Mouse (Mus musculus) NIH3T3 (cell line): Measurements from ENCODE around the gene Pde1c.
"Not testable (repeated sequence)": the region's sequence is repeated elsewhere in the genome, so short reads cannot be mapped to it uniquely, and the experiment has no call there.

ENCODE experiments used
- DNase-seq: peaks from one replicate; pipeline ENCODE4 v3.0.0-alpha.2; 2012; ENCODE audit warnings: low read depth

Pde1c gene

DNA sequence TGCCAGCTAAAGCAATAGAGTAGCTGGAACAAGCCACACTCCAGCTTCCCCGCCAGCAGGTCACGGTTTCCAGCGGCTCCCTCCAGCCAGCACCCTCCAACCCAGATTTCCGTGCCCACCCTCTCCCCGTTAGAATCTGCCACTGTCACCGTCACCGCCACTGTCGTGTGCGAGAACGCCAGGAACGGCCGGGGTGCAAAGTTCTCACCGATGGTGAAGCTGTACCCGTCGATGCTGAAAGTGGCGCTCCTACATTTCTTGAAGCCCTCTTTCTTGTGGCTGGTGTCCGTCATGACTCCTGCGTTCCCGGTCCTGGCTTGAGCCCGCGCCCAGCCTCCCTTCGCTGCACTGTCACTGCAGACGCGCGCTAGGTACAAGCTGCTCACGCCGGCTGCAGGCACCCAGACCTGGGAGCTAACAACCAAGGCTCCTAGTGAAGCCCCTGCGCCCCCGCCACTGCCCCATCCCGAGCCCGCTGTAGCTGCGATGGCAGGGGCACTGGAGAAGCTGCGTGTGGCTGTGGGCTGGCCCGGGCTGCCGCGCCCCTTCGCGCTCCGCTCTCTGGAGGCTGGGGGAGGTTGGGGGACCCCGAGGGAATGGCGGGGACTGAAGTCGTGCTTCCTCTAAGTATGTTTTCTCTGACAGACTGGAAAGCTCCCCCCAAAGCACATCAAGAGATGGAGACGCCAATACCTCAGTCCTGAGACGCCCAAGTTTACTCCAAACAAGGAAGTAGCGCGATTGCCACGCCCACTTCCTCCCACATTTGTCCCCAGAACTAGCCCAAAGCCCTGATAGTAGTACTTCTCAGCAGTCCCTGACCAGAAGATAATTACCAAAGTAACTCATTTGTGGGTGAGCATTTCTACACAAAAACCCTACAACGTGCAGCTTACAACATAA, at the start of gene Pde1c:
Pde1c (minus strand) TSS at position 634 of the 903 bp plus-strand sequence.
- no peak for DNase-seq

DNA sequence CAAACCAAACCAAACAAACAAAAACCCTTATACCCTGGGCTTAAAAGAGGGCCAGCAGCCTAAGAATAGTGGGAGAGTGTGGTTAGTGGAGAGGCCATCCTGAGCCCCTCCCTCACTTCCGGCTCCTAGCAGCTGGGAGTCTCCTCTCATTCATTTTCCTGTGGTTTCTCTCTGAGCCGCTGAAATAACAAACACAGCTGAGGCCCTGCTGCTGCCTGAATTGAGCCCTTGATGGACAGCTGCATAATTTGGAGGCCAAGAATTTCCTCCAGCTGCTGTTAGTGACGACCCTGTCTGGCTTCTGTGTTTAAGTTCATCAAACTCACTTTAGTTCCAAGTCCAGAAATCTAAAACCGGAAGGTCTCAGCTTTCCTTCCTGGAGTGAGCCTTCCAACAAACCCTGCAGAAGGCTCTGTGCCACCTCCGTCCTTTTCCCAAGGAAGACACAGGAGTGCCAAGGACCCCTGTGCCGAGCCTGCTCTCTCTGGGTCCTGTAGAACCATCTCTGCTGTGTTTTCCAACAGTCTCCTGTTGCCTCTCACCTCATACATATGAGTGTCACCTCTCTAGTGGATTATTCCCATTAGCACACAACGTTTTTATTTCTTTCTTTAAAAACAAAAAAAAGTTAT, 48.2 kb upstream of the Pde1c start:
- DNase-seq = peak; percentile 5

DNA sequence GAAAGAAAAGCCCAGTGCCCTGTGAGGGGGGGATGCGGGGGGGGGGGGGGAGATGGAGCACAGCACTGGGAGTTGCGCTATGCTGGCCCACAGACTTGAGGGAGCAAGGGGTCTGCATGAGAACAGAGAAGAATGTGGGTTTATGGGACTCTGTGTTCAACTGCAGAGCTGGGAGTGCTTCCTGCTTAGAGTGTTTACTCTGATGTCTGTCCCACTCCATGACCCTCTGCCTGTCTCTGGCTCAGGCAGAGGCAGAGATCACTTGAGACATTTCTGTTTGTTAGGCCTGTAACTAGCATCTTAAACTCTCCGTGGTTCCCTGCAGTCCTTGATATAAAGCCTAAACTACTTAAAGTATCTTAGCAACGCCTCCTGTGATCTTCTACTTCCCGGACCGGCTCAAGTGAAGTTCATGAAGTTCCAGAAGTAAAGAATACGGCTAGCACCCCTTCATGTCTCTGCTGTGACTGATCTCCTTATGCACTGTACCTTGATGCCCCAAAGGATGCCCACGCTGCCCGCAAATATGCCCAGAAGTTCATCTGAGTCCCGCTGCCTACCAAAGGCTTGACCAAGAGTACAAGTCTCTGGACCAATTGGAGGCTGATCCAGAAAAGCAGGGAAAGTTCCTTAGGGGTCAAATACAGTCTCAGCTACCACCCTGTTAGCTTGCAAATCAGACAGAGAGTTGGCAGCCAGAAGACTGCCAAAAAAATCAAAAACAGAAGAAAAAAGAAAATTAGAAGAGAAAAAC, 47.5 kb upstream of the Pde1c start:
- no peak for DNase-seq

DNA sequence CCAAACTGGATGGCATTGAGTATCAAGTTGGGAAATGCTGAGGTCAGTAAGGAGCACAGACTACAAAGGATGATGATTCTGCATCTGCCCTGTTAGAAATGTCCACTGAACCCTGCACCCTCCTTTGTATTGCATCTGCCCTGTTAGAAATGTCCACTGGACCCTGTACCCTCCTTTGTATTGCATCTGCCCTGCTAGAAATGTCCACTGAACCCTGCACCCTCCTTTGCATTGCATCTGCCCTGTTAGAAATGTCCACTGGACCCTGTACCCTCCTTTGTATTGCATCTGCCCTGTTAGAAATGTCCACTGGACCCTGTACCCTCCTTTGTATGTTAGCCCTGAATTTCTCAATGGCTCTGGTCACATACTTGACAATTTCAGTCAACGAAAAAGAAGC, 40.6 kb upstream of the Pde1c start:
- not testable (repeated sequence) for DNase-seq

DNA sequence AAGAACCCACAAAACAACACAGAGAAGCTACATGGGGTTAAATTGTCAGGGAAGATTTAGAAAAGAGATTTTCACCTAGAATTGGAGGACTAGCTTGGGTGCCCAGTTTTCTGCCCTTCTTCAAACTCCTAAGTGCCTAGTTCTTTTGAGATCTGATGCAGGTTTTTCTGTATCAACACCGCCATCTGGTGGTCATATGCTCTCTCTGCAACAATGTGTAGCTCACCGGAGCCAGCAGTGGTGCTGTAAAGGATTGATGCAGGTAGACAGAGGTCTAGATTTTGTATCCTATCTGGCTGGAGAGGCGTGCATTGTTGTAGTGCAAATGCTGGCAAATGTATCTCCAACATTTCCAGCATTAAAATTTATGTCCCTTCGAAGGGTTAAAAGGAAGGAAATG, 39.4 kb upstream of the Pde1c start:
- DNase-seq = peak; percentile 86

- DNase-seq = no peak
These were observed 10.7 kb upstream of the Pde1c start for GRCm38 (mm10) chr6:56579568-56579967.

- DNase-seq = no peak
These were observed 8.0 kb downstream of the Pde1c start for GRCm38 (mm10) chr6:56560891-56561290.

DNA sequence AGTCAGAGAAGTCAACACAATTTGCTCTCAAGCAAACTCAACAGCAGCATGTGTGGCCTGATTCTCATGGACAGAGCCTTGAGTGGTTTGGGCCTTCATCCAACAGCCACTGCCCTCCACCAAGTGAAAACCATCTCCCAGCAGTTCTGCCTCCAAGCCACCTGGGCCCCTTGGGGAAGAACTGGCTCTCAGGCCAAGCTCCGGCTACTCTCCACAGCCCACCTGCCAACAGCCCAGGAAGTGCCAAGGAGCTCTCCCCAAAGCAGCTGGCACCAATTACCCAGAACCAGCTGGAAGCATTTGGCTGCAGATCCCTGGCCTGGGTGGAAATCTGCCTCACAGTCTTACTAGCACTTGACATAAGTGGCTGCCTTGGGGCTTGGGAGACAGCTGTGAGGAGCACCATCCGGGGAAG, 8.4 kb downstream of the Pde1c start:
- DNase-seq = peak; percentile 8

GRCm38 (mm10) chr6:56558711-56559110, 10.2 kb downstream of the Pde1c start:
- DNase-seq = no peak

GRCm38 (mm10) chr6:56555848-56556247, 13.1 kb downstream of the Pde1c start:
- no peak for DNase-seq

DNA sequence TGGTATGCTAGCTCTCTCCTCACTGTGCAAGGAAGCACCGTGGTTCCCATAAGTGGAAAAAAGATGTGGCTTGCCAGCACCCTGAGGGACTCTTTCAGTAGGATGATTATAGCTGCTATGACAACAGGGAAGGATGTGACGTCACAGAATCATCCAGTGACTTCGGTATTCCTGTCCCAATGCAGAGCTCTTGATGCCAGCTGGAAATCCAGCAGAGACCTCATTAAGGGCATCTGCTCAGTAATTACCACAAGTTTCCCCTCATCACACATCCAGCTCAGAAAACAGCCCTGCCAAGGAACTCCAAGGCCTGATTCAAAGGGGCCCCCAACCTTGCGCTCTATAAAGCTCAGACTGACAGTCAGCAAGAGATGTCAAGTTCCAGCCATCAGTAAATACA, 13.5 kb downstream of the Pde1c start:
- DNase-seq = no peak

DNA sequence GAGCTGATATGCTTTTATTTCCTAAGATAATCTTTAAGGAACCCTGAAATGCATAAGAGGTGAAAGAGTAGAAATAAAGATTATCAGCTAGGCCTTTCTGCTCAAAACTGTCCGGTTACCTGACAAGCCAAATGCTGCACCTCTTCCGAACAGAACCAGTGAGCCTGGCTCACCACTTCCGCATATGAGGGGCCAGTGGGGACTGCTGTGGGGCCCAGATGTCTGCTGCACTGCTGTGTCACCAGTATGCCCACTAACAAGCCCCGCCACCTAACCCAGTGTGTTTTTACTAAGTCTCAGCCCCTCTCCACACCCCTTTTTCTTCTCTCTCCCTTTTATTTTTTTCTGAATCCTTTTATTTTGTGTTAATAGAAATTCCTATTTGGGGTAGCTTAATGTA, 17.9 kb downstream of the Pde1c start:
- DNase-seq = no peak

- DNase-seq = no peak
These were observed 28.7 kb downstream of the Pde1c start for GRCm38 (mm10) chr6:56540247-56540646.

DNA sequence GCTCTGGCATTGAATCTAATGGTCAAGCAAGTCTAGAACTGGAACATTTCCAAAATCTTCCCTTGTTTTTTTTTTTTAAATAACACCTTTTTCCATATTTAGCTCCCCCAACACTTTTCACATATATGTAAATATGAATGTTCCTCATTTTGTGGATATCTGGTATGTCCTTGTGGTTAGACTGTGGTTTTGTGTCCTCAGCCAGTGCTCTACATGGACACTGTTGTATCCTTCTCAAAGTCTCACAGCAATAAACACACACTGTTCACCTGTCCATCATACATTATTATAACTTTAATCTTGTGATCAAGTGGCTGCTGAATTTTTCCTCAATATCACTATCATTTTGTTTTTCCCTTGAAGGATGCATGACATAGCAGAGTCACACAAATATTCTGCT, 34.2 kb downstream of the Pde1c start:
- DNase-seq = no peak

DNA sequence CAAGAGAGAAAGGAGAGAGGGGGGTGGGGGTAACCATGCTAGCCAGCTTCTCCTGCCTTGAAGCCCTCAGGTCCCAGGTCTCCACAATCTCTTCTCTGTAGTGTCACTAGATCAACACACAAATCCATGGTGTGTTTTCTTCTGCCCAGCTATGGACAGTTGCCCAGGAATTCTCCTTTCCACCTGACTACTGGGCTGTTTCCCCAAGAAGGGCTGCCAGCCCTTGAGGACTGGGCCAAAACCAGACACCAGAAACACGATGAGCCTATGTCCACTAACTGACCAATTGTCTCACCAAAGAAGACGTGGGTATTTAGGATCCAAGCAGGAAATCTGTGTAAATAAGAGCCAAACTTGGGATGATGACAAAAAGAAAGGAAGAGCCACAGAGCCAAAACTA, 36.6 kb downstream of the Pde1c start:
- DNase-seq = no peak

GRCm38 (mm10) chr6:56523938-56524866, 44.7 kb downstream of the Pde1c start:
- no peak for DNase-seq

GRCm38 (mm10) chr6:56489161-56489560, 79.7 kb downstream of the Pde1c start:
- DNase-seq = no peak

GRCm38 (mm10) chr6:56485078-56485477, 83.8 kb downstream of the Pde1c start:
- no peak for DNase-seq

GRCm38 (mm10) chr6:56480914-56481482, 87.9 kb downstream of the Pde1c start:
- DNase-seq = peak; percentile 80

DNA sequence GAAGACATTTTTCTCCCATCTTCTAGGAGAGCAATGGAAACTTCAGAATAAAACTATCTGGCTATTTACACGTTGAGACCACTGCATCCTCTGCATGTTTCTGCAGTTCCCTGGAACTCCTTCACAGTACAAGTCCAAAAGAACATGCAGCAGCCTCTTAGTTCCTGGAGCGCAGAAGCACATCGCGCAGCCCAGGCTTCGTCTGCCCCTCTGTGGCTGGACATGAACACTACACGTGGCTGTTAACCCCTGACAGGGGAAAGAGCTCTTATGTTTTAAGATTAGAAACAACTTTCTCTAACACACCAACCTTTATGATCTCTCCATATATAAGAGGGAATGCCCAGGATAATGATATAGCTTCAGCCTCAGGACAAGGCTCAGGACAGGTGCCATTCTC, 92.3 kb downstream of the Pde1c start:
- peak; percentile 70 for DNase-seq

DNA sequence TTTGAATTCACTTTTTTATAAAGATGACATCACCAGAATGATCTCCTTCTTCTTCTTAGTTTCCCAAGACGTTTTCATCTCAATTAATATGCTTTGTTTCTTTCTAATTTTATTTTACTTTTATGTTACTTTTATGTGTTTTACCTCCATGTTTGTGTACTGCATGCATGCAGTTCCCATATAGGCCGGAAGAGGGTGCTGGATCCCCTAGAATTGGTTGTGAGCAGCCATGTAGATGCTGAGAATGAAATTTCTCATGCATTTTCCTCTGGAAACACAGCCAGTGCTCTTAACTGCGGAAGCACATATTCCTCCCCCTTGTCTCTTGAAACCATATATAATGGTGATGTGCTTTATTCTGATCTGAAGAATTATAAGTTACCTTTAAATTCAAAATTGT, 110.8 kb downstream of the Pde1c start:
- peak; percentile 41 for DNase-seq
